Mouse (Mus musculus) macrophage (primary cell): ENCODE data around the gene Ercc4. TPM values are rescaled to one million over a fixed set of nuclear protein-coding genes. Genes with fewer than 3 reads are reported as not detected.

Source experiments
- H3K27ac ChIP-seq: fragments of 350-480 bp; formaldehyde crosslinking; 2 replicates; pipeline ENCODE4 v1.9.0; 2021
- H3K36me3 ChIP-seq: fragments of 350-480 bp; formaldehyde crosslinking; 2 replicates; pipeline ENCODE4 v1.9.0; 2021; ENCODE audit errors: inconsistent target
- H3K4me3 ChIP-seq: fragments of 350-480 bp; formaldehyde crosslinking; 2 replicates; pipeline ENCODE4 v1.9.0; 2021; ENCODE audit errors: inconsistent target
- H3K79me2 ChIP-seq: fragments of 350-480 bp; formaldehyde crosslinking; 2 replicates; pipeline ENCODE4 v1.9.0; 2021; ENCODE audit errors: inconsistent target
- WGBS: methylation state at CpG from one replicate; pipeline ENCODE4 v1.1.7; 2026; ENCODE audit warnings: inconsistent platforms; ENCODE audit not compliant: missing documents; 5-methylcytosine and 5-hydroxymethylcytosine counted together
- polyA plus RNA-seq: library from polyadenylated mRNA; stranded (reverse); fragments of 250-400 nt; gene quantifications from 3 replicates; pipeline ENCODE4 v1.2.4, GENCODE M21; 2018; ENCODE audit warnings: inconsistent platforms

The Ercc4 gene
- polyA plus RNA-seq, 1 experiment from 2014 or later: 11.4 TPM

DNA sequence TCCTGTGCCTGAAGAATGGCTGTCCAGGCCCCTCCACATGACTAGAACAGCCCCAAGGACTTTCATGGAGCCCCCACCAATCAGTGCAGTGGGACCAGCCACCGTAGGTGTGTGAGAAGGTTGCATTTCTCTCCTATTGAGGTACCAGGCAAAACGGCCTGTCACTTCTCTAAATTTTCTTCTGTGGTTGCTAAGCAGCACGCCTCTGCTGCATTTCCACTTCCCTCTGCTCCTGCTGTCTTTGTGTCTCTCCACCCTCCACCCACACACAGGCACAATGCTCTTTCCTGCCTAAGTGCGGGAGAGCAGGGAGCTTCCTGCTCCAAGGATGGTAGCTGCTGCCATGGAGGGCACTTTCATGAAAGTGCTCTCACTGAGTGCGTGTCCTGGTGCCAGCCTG lies 87.8 kb downstream of the Ercc4 start:
- 8% methylated on average over 5 of the region's 5 CpGs for WGBS
- H3K27ac ChIP-seq: no peak overlapping the region
- H3K4me3 ChIP-seq: no peak overlapping the region
- H3K36me3 ChIP-seq: no peaks in the 10 kb centered on the region
- no peaks in the 10 kb centered on the region for H3K79me2 ChIP-seq

- 92% methylated on average over 2 of the region's 2 CpGs for WGBS
- H3K79me2 ChIP-seq: no peaks in the 10 kb centered on the region
- H3K4me3 ChIP-seq: no peak overlapping the region
- no peak overlapping the region for H3K27ac ChIP-seq
- no peaks in the 10 kb centered on the region for H3K36me3 ChIP-seq
Observed at GRCm38 (mm10) chr16:13199204-13199603, 89.7 kb downstream of the Ercc4 start.

Other genes starting within 250 kb of the Ercc4 start
- 15.0 to 27.0 TPM (median 21.2 TPM) in 3 replicates for gene Mrtfb, start 146.8 kb downstream of the Ercc4 start, polyA plus RNA-seq